Mouse (Mus musculus) forebrain, embryonic 12.5 days (tissue): ENCODE data around the gene Rap2b. TPM values are rescaled to one million over a fixed set of nuclear protein-coding genes. Genes with fewer than 3 reads are reported as not detected.
A peak's percentile ranks its signal among the peaks of the same experiment; 100 is the strongest.

ENCODE experiments used
- ATAC-seq: fragments of 200-750 bp; cut with Nextera tagmentation; 2 replicates; pipeline ENCODE4 v1.8.0; 2017; ENCODE audit warnings: moderate TSS enrichment; ENCODE audit not compliant: low FRiP score
- H3K27ac ChIP-seq: fragments of 300-500 bp; sonication (generic); 2 replicates; pipeline ENCODE4 v1.5.1; 2016; ENCODE audit warnings: mild to moderate bottlenecking
- H3K27me3 ChIP-seq: fragments of 300-500 bp; sonication (generic); 2 replicates; pipeline ENCODE4 v1.6.1; 2016; ENCODE audit warnings: mild to moderate bottlenecking
- H3K36me3 ChIP-seq: fragments of 300-500 bp; sonication (generic); replicated peaks from 2 replicates; pipeline ENCODE4 v1.6.1; 2016; ENCODE audit warnings: mild to moderate bottlenecking
- H3K4me1 ChIP-seq: fragments of 300-500 bp; sonication (generic); 2 replicates; pipeline ENCODE4 v1.6.1; 2016
- H3K4me2 ChIP-seq: fragments of 300-500 bp; sonication (generic); 2 replicates; pipeline ENCODE4 v1.6.1; 2016; ENCODE audit warnings: mild to moderate bottlenecking, moderate library complexity
- H3K4me3 ChIP-seq: fragments of 300-500 bp; sonication (generic); replicated peaks from 2 replicates; pipeline ENCODE4 v1.5.1; 2016; ENCODE audit warnings: mild to moderate bottlenecking
- H3K9ac ChIP-seq: fragments of 300-500 bp; sonication (generic); 2 replicates; pipeline ENCODE4 v1.6.1; 2016; ENCODE audit warnings: mild to moderate bottlenecking
- H3K9me3 ChIP-seq: fragments of 300-500 bp; sonication (generic); 2 replicates; pipeline ENCODE4 v1.6.1; 2016
- WGBS: fragments of 180-500 bp; shearing (Covaris S2); methylation state at CpG from one replicate; pipeline ENCODE4 v1.1.7; 2016; 5-methylcytosine and 5-hydroxymethylcytosine counted together
- polyA plus RNA-seq: library from polyadenylated mRNA; unstranded; fragments of >200 nt; fragmentation: Nextera tagmentation; extraction: Ambion mirVana; gene quantifications from 2 replicates; pipeline ENCODE4 v1.2.1, GENCODE M21; 2016

The Rap2b gene
- polyA plus RNA-seq, 1 experiment from 2014 or later = 15.7 TPM

GRCm38 (mm10) chr3:61358756-61359293, 2.6 kb upstream of the Rap2b start:
- H3K4me3 ChIP-seq = no peak overlapping the region
- H3K4me2 ChIP-seq = no peak overlapping the region
- ATAC-seq = no peak
- 62% methylated on average over 7 of the region's 7 CpGs for WGBS
- no peaks in the 10 kb centered on the region for H3K36me3 ChIP-seq
- H3K4me1 ChIP-seq = no peaks in the 10 kb centered on the region
- no peaks in the 10 kb centered on the region for H3K27me3 ChIP-seq
- H3K9me3 ChIP-seq = no peaks in the 10 kb centered on the region
- H3K9ac ChIP-seq = no peak overlapping the region
- H3K27ac ChIP-seq = no peak overlapping the region

- H3K9ac ChIP-seq = peak overlapping the region; percentile 52
- peak overlapping the region; percentile 85 for H3K4me2 ChIP-seq
- 5% methylated on average over 9 of the region's 9 CpGs for WGBS
- no peaks in the 10 kb centered on the region for H3K36me3 ChIP-seq
- peak overlapping the region; percentile 85 for H3K27ac ChIP-seq
- H3K27me3 ChIP-seq = no peaks in the 10 kb centered on the region
- peak overlapping the region; percentile 88 for H3K4me3 ChIP-seq
- no peaks in the 10 kb centered on the region for H3K9me3 ChIP-seq
- ATAC-seq = no peak
- H3K4me1 ChIP-seq = peaks cover 18% of the 10 kb centered on the region
These were observed 1.4 kb downstream of the Rap2b start for GRCm38 (mm10) chr3:61362821-61363160.

GRCm38 (mm10) chr3:61363161-61363988, 1.9 kb downstream of the Rap2b start:
- peak; percentile 93 for ATAC-seq
- H3K9me3 ChIP-seq = no peaks in the 10 kb centered on the region
- WGBS = under 1% methylated on average over 30 of the region's 30 CpGs
- H3K27me3 ChIP-seq = no peaks in the 10 kb centered on the region
- peak overlapping the region; percentile 63 for H3K9ac ChIP-seq
- H3K27ac ChIP-seq = peak overlapping the region; percentile 90
- peak overlapping the region; percentile 85 for H3K4me2 ChIP-seq
- H3K4me1 ChIP-seq = peaks cover 22% of the 10 kb centered on the region
- no peaks in the 10 kb centered on the region; the same call in 1 of the 2 replicates for H3K36me3 ChIP-seq
- peak overlapping the region; percentile 88 for H3K4me3 ChIP-seq

DNA sequence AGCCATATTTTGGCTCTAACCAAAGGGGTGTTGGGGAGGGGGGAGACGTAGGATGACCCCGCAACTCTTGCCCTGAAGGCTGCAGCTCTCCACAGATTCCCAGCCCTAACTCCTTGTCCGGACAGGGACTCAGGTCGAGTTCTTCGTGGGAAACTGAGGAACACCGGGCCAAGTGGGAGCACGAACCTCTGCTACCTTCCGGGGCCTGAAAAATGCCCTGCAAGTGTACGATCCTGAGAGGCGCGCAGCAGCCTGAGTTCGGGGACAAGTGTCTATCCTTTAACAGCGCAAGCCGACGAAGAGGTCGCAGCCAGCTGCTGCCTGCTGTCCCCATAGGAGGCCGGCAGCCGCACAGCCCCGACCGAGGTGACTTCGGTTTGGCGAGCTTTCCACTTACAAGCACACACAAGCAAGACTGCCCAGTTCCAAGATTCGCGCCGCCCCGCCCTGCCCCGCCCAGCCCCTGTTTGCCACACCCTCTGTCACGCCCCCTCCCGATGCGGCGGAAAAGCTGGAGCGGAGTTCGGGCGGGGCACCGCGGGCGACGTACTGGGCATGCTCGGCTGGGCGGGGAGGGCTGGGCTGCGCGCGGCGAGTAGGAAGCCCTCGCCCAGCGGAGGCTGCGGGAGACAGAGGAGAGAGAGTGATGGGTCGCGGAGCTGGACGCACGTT, 2.7 kb downstream of the Rap2b start:
- Histone ChIP-seq H3K4me3 (peak overlapping the region; percentile 88), H3K4me1 (peaks cover 28% of the 10 kb centered on the region), H3K27me3 (no peaks in the 10 kb centered on the region), H3K36me3 (no peaks in the 10 kb centered on the region; the same call in 1 of the 2 replicates), H3K4me2 (peak overlapping the region; percentile 85), H3K9me3 (no peaks in the 10 kb centered on the region), H3K9ac (peak overlapping the region; percentile 87), H3K27ac (peak overlapping the region; percentile 90)
- ATAC-seq = peak; percentile 92
- WGBS = under 1% methylated on average over 33 of the region's 51 CpGs

DNA sequence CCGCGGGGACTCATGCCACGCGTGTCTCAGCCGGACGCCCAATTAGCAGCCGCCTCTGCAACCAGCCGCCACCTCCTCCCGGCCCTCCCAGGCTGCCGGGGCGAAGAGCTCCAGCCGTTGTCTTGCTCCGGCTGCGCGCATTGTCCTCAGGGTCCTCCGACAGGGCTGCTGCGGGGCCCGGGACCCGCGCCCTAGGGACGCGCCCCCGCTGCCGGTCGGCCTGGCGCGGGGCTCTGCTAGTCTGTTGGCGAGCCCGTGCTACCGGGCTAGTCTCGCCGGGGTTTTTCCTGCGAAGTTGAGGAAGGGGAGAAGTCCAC, 3.2 kb downstream of the Rap2b start:
- peak; percentile 49 for ATAC-seq
- 0% methylated on average over 31 of the region's 33 CpGs for WGBS
- peak overlapping the region; percentile 87 for H3K9ac ChIP-seq
- H3K4me1 ChIP-seq = peaks cover 28% of the 10 kb centered on the region
- peak overlapping the region; percentile 88 for H3K4me3 ChIP-seq
- no peaks in the 10 kb centered on the region for H3K27me3 ChIP-seq
- peak overlapping the region; percentile 90 for H3K27ac ChIP-seq
- H3K9me3 ChIP-seq = no peaks in the 10 kb centered on the region
- H3K36me3 ChIP-seq = no peaks in the 10 kb centered on the region; the same call in 1 of the 2 replicates
- peak overlapping the region; percentile 85 for H3K4me2 ChIP-seq

GRCm38 (mm10) chr3:61364978-61365778, 3.7 kb downstream of the Rap2b start:
- WGBS = under 1% methylated on average over 68 of the region's 68 CpGs
- no peaks in the 10 kb centered on the region for H3K27me3 ChIP-seq
- peak overlapping the region; percentile 85 for H3K4me2 ChIP-seq
- peak overlapping the region; percentile 87 for H3K9ac ChIP-seq
- peaks cover 28% of the 10 kb centered on the region for H3K4me1 ChIP-seq
- H3K36me3 ChIP-seq = no peaks in the 10 kb centered on the region; the same call in 1 of the 2 replicates
- peak; percentile 8 for ATAC-seq
- no peaks in the 10 kb centered on the region for H3K9me3 ChIP-seq
- H3K4me3 ChIP-seq = peak overlapping the region; percentile 88
- H3K27ac ChIP-seq = peak overlapping the region; percentile 90

DNA sequence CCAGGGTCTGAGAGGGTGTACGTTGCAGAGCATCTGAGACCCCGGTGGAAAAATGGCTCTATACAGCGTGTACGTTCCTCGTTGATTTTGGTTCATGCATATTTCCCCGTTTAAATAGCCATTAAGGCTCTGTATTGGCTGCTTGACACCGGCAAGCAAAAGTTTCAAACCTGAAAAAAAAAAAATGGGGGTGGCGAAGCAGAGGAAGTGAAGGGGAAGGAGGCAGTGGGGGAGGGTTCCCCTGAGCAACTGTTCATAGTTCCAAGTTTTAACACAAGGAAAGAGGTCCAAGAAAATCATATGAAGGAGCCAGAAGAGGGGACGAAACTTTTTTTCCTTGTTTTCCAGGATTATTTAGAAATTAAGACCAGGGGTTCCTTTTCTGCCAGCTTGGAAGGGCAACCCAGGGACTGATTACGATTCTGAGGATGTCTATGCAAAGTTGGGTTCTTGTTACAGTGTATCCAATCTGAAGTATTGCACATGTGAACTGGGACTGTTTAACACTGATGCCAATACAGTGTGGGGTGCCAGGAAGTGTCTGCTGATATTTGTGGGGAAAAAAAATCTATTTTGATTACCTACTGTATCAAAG, 4.4 kb downstream of the Rap2b start, which contains the start of gene B430305J03Rik:
Gene B430305J03Rik, minus strand, starts transcription at position 173 of the 595 bp plus-strand sequence.
- peak within 1 kb of the TSS; percentile 85 for H3K4me2 ChIP-seq
- H3K9ac ChIP-seq = peak within 1 kb of the TSS; percentile 87
- H3K9me3 ChIP-seq = no peaks in the 10 kb centered on the region
- H3K4me1 ChIP-seq = peaks cover 28% of the 10 kb centered on the region
- H3K27me3 ChIP-seq = no peaks in the 10 kb centered on the region
- no peaks in the 10 kb centered on the region; the same call in 1 of the 2 replicates for H3K36me3 ChIP-seq
- ATAC-seq = no peak
- 2% methylated on average over 10 of the region's 10 CpGs for WGBS
- H3K4me3 ChIP-seq = peak within 1 kb of the TSS; percentile 88
- peak within 1 kb of the TSS; percentile 90 for H3K27ac ChIP-seq

DNA sequence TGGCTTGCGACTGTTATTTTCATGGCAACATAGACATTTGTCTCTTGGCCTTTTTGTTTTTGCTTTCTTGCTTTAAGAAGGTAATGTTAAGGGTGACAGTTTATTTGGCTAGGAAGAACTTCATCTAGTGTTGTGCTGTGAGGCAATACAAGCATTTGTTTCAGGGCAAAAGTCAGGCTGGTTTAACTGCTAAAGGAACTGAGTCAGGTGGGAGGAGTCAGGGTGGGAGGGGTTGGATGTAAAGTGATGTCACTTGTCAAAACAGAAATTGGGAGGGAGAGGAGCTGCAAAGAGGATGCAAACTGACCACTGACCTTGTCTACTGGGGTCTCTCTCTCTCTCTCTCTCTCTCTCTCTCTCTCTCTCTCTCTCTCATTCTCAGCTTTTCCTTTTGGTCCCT, 7.0 kb downstream of the Rap2b start:
- no peak for ATAC-seq
- WGBS = 89% methylated on average over 1 of the region's 1 CpGs
- H3K36me3 ChIP-seq = no peaks in the 10 kb centered on the region; the same call in 1 of the 2 replicates
- no peaks in the 10 kb centered on the region for H3K9me3 ChIP-seq
- no peak overlapping the region for H3K9ac ChIP-seq
- H3K4me2 ChIP-seq = no peak overlapping the region; the same call in 1 of the 2 replicates
- no peaks in the 10 kb centered on the region for H3K27me3 ChIP-seq
- H3K4me1 ChIP-seq = peaks cover 28% of the 10 kb centered on the region
- no peak overlapping the region for H3K4me3 ChIP-seq
- H3K27ac ChIP-seq = no peak overlapping the region

- no peaks in the 10 kb centered on the region for H3K4me1 ChIP-seq
- no peaks in the 10 kb centered on the region for H3K27me3 ChIP-seq
- no peak overlapping the region for H3K27ac ChIP-seq
- ATAC-seq = no peak
- no peak overlapping the region for H3K4me2 ChIP-seq
- WGBS = 96% methylated on average over 8 of the region's 8 CpGs
- H3K9ac ChIP-seq = no peak overlapping the region
- H3K4me3 ChIP-seq = no peak overlapping the region
- no peaks in the 10 kb centered on the region for H3K36me3 ChIP-seq
- H3K9me3 ChIP-seq = no peaks in the 10 kb centered on the region
These were observed 14.6 kb downstream of the Rap2b start for GRCm38 (mm10) chr3:61376001-61376400.

GRCm38 (mm10) chr3:61386368-61386767, 24.9 kb downstream of the Rap2b start:
- Histone ChIP-seq H3K4me3 (no peak overlapping the region), H3K4me1 (no peaks in the 10 kb centered on the region), H3K9me3 (no peaks in the 10 kb centered on the region), H3K27me3 (no peaks in the 10 kb centered on the region), H3K4me2 (no peak overlapping the region), H3K9ac (no peak overlapping the region), H3K27ac (no peak overlapping the region), H3K36me3 (no peaks in the 10 kb centered on the region)
- no peak for ATAC-seq
- whole genome bisulfite sequencing = 88% methylated on average over 4 of the region's 4 CpGs

GRCm38 (mm10) chr3:61391564-61391963, 30.1 kb downstream of the Rap2b start:
- Histone ChIP-seq H3K9ac (no peak overlapping the region), H3K4me2 (no peak overlapping the region), H3K27ac (no peak overlapping the region), H3K4me3 (no peak overlapping the region), H3K36me3 (no peaks in the 10 kb centered on the region), H3K9me3 (no peaks in the 10 kb centered on the region), H3K4me1 (peaks cover 6% of the 10 kb centered on the region), H3K27me3 (no peaks in the 10 kb centered on the region)
- no peak for ATAC-seq
- WGBS = 88% methylated on average over 4 of the region's 4 CpGs
